Comparison of ENCODE assay signal across 11 mouse cellular contexts in genomic region chr2:45256373-45256772, GRCm38 (mm10).
"Had no signal": no experiment of that assay in that cellular context is flagged by ENCODE, and none has a peak within 500 bp of the region (broad histone marks: within the 10 kb centered on the region; RNA-seq: fewer than 3 reads in every experiment).

No protein-coding gene starts in this region.

- DNase-seq: kidney, adult 11 months; kidney, adult 9 months; kidney, postnatal 36 days; left cerebral cortex, postnatal 4 days; lung, adult 18-20 months; thymus, postnatal 4 days had no signal

- H3K36me3 ChIP-seq: limb, embryonic 13.5 days; neural tube, embryonic 13.5 days had no signal

- H3K4me3 ChIP-seq: limb, embryonic 13.5 days; neural tube, embryonic 13.5 days had no signal

- H3K4me2 ChIP-seq: limb, embryonic 13.5 days; neural tube, embryonic 13.5 days had no signal

- H3K27me3 ChIP-seq: limb, embryonic 13.5 days; neural tube, embryonic 13.5 days had no signal

- H3K9ac ChIP-seq: limb, embryonic 13.5 days; liver, embryonic 14.5 days; neural tube, embryonic 13.5 days had no signal

- H3K9me3 ChIP-seq: limb, embryonic 13.5 days; neural tube, embryonic 13.5 days had no signal

- H3K4me1 ChIP-seq: neural tube, embryonic 13.5 days had no signal

- H3K27ac ChIP-seq: kidney, postnatal 0 days; limb, embryonic 13.5 days; liver, embryonic 14.5 days; neural tube, embryonic 13.5 days; stomach, postnatal 0 days had no signal
